Comparison of ENCODE assay signal across 8 mouse cellular contexts in genomic region chr10:8762209-8762701, GRCm38 (mm10).
A peak's percentile ranks its signal among the peaks of the same experiment; 100 is the strongest.
DNase-seq lines count a peak whose midpoint lies in the region; ATAC-seq lines count a peak whose summit lies in the region.

No protein-coding gene starts in this region.

- H3K9ac ChIP-seq in heart, embryonic 11.5 days (ENCODE audit: low read depth, low read length), result peak overlapping the region; percentile 63
- H3K9ac ChIP-seq in neural tube, embryonic 11.5 days (ENCODE audit: low read length), result peak overlapping the region; percentile 65

- ATAC-seq in heart, embryonic 11.5 days (replicated peaks; ENCODE audit: insufficient number of reproducible peaks, low FRiP score, low TSS enrichment), result 0 out of 2 replicates have a peak, but pooled peaks have one; percentile 39
- ATAC-seq in neural tube, embryonic 11.5 days (ENCODE audit: insufficient read depth, low FRiP score, low TSS enrichment), result peak; percentile 70

- no peaks in the 10 kb centered on the region for H3K27me3 ChIP-seq in embryonic facial prominence, embryonic 10.5 days (replicated peaks; ENCODE audit: low read depth, poor library complexity, severe bottlenecking)
- H3K27me3 ChIP-seq in heart, embryonic 11.5 days (ENCODE audit: control insufficient read depth, insufficient read depth, low read length), result no peaks in the 10 kb centered on the region
- H3K27me3 ChIP-seq in neural tube, embryonic 11.5 days (ENCODE audit: control insufficient read depth, insufficient read depth, low read length), result no peaks in the 10 kb centered on the region

- no peaks in the 10 kb centered on the region for H3K9me3 ChIP-seq in embryonic facial prominence, embryonic 10.5 days
- no peaks in the 10 kb centered on the region for H3K9me3 ChIP-seq in heart, embryonic 11.5 days (replicated peaks; ENCODE audit: control insufficient read depth, low read length)
- no peaks in the 10 kb centered on the region for H3K9me3 ChIP-seq in neural tube, embryonic 11.5 days (ENCODE audit: control insufficient read depth, low read length)

- H3K4me1 ChIP-seq in embryonic facial prominence, embryonic 10.5 days, result peaks cover 59% of the 10 kb centered on the region
- peaks cover 11% of the 10 kb centered on the region; the same call in 1 of the 2 replicates for H3K4me1 ChIP-seq in heart, embryonic 11.5 days (ENCODE audit: control insufficient read depth, insufficient read depth, low read length)
- H3K4me1 ChIP-seq in neural tube, embryonic 11.5 days (ENCODE audit: control insufficient read depth, insufficient read depth, low read length), result peaks cover 36% of the 10 kb centered on the region

- DNase-seq in kidney, adult 9 months, result peak; percentile 36
- DNase-seq in kidney, adult 18-20 months, result no peak
- peak; percentile 74 for DNase-seq in embryonic facial prominence, embryonic 10.5 days (ENCODE audit: low spot score)
- peak; percentile 60 for DNase-seq in kidney, postnatal 14 days
- DNase-seq in neural tube, embryonic 11.5 days (ENCODE audit: low spot score), result peak; percentile 80
- no peak for DNase-seq in spleen, postnatal 4 days (ENCODE audit: low spot score in 2 of 2)
- DNase-seq in thymus, postnatal 25 days, result no peak

- H3K27ac ChIP-seq in embryonic facial prominence, embryonic 10.5 days (replicated peaks), result peak overlapping the region; percentile 80
- H3K27ac ChIP-seq in heart, embryonic 11.5 days (ENCODE audit: low read depth, low read length), result peak overlapping the region; percentile 46
- H3K27ac ChIP-seq in neural tube, embryonic 11.5 days (ENCODE audit: low read depth, low read length), result peak overlapping the region; percentile 73

- peak overlapping the region; percentile 67 for H3K4me2 ChIP-seq in heart, embryonic 11.5 days
- H3K4me2 ChIP-seq in neural tube, embryonic 11.5 days (ENCODE audit: low read depth), result peak overlapping the region; percentile 48

- 1% methylated on average over 14 of the region's 14 CpGs for WGBS in embryonic facial prominence, embryonic 10.5 days
- WGBS in heart, embryonic 11.5 days (ENCODE audit: insufficient replicate concordance), result 24% methylated on average over 14 of the region's 14 CpGs
- WGBS in neural tube, embryonic 11.5 days, result 5% methylated on average over 14 of the region's 14 CpGs

- H3K36me3 ChIP-seq in embryonic facial prominence, embryonic 10.5 days (replicated peaks), result no peaks in the 10 kb centered on the region; the same call in 1 of the 2 replicates
- H3K36me3 ChIP-seq in heart, embryonic 11.5 days (ENCODE audit: control insufficient read depth, insufficient read depth, low read length), result no peaks in the 10 kb centered on the region
- H3K36me3 ChIP-seq in neural tube, embryonic 11.5 days (ENCODE audit: control insufficient read depth, insufficient read depth, low read length), result no peaks in the 10 kb centered on the region

- peak overlapping the region; percentile 51 for H3K4me3 ChIP-seq in embryonic facial prominence, embryonic 10.5 days
- peak overlapping the region; percentile 31 for H3K4me3 ChIP-seq in heart, embryonic 11.5 days (ENCODE audit: low read depth, low read length)
- H3K4me3 ChIP-seq in neural tube, embryonic 11.5 days (ENCODE audit: low read depth, low read length), result peak overlapping the region; percentile 44

Comparison
In these comparisons a context has a peak if more than half of its experiments do, and no peak if none do; other contexts are left out.
1. DNase-seq: peak in kidney, adult 9 months (single experiment), embryonic facial prominence, embryonic 10.5 days (single experiment), kidney, postnatal 14 days (single experiment) and neural tube, embryonic 11.5 days (single experiment); none in kidney, adult 18-20 months (single experiment), spleen, postnatal 4 days (0 of 2) and thymus, postnatal 25 days (single experiment).
2. Peak in every context shown above with its lines, with median percentiles within 50 percentile points of each other: H3K27ac ChIP-seq and H3K4me3 ChIP-seq.